Mouse (Mus musculus) liver, postnatal 0 days (tissue): ENCODE measurements around the gene Sprr2a3.
"Not testable (repeated sequence)": the region's sequence is repeated elsewhere in the genome, so short reads cannot be mapped to it uniquely, and the experiment has no call there.

Source experiments
- CTCF ChIP-seq: sonication (generic); IDR thresholded peaks from 2 replicates; pipeline ENCODE4 v1.5.1; 2016; ENCODE audit warnings: antibody characterized with exemption, low read depth
- EP300 ChIP-seq: IDR thresholded peaks from 2 replicates; pipeline ENCODE4 v1.6.1; 2016; ENCODE audit warnings: antibody characterized with exemption, low read depth, mild to moderate bottlenecking

GRCm38 (mm10) chr3:92273504-92273903 lies 11.7 kb upstream of the Sprr2a3 start:
- not testable (repeated sequence) for TF ChIP-seq CTCF, EP300
